Mouse (Mus musculus): ENCODE measurements around the gene Svep1. TPM values are rescaled to one million over a fixed set of nuclear protein-coding genes. Genes with fewer than 3 reads are reported as not detected.

Svep1 gene
- polyA plus RNA-seq, 1 experiment from 2014 or later: 0.46 TPM

DNA sequence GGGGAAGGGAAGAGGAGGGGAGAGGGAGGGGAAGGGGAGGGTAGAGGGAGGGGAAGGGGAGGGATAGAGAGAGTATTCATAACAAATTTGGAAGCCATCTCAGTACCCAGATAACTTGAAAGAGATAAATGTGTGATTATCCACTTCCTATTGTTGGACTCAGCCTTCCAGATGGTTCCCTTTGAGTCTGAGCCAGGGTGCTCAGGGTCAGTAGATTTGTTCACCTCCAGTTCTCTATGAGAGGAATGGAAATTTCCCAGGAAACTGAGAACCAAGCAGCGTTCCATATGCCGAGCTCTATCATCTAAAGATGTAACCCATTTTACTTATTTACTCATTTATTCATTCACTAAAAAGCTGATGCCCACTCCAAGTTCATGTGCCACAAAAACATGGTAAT is 44.8 kb downstream of the Svep1 start:
- Histone ChIP-seq H3K4me2 (ENCODE audit: low read depth, low read length) (no peak overlapping the region), H3K36me3 (ENCODE audit: control insufficient read depth, insufficient read depth) (no peaks in the 10 kb centered on the region), H3K9me3 (replicated peaks; ENCODE audit: control insufficient read depth, low read length) (no peaks in the 10 kb centered on the region), H3K9ac (ENCODE audit: low read depth, low read length) (no peak overlapping the region), H3K4me1 (ENCODE audit: control insufficient read depth, low read depth, low read length) (no peaks in the 10 kb centered on the region), H3K27ac (ENCODE audit: low read length) (no peak overlapping the region), H3K27me3 (ENCODE audit: control insufficient read depth, insufficient read depth, low read depth, low read length) (no peaks in the 10 kb centered on the region), H3K4me3 (ENCODE audit: low read depth, low read length) (no peak overlapping the region)
- no peak for ATAC-seq (ENCODE audit: low read depth)
- WGBS (ENCODE audit: insufficient replicate concordance): 68% methylated on average over 2 of the region's 2 CpGs

- no peaks in the 10 kb centered on the region for H3K9me3 ChIP-seq (replicated peaks; ENCODE audit: control insufficient read depth, low read length)
- no peak for ATAC-seq (ENCODE audit: low read depth)
- H3K4me3 ChIP-seq (ENCODE audit: low read depth, low read length): no peak overlapping the region
- no peak overlapping the region for H3K9ac ChIP-seq (ENCODE audit: low read depth, low read length)
- H3K27ac ChIP-seq (ENCODE audit: low read length): no peak overlapping the region
- 40% methylated on average over 1 of the region's 1 CpGs for WGBS (ENCODE audit: insufficient replicate concordance)
- H3K4me2 ChIP-seq (ENCODE audit: low read depth, low read length): no peak overlapping the region
- H3K4me1 ChIP-seq (ENCODE audit: control insufficient read depth, low read depth, low read length): no peaks in the 10 kb centered on the region
- no peaks in the 10 kb centered on the region for H3K27me3 ChIP-seq (ENCODE audit: control insufficient read depth, insufficient read depth, low read depth, low read length)
- no peaks in the 10 kb centered on the region for H3K36me3 ChIP-seq (ENCODE audit: control insufficient read depth, insufficient read depth)
Measured at GRCm38 (mm10) chr4:58159564-58159963, 47.1 kb downstream of the Svep1 start.

GRCm38 (mm10) chr4:58150301-58150700 is 56.4 kb downstream of the Svep1 start:
- WGBS (ENCODE audit: insufficient replicate concordance): 60% methylated on average over 3 of the region's 3 CpGs
- no peaks in the 10 kb centered on the region for H3K9me3 ChIP-seq (replicated peaks; ENCODE audit: control insufficient read depth, low read length)
- no peak overlapping the region for H3K4me2 ChIP-seq (ENCODE audit: low read depth, low read length)
- H3K27me3 ChIP-seq (ENCODE audit: control insufficient read depth, insufficient read depth, low read depth, low read length): no peaks in the 10 kb centered on the region
- no peak for ATAC-seq (ENCODE audit: low read depth)
- H3K4me1 ChIP-seq (ENCODE audit: control insufficient read depth, low read depth, low read length): no peaks in the 10 kb centered on the region
- no peak overlapping the region for H3K27ac ChIP-seq (ENCODE audit: low read length)
- no peaks in the 10 kb centered on the region for H3K36me3 ChIP-seq (ENCODE audit: control insufficient read depth, insufficient read depth)
- no peak overlapping the region for H3K9ac ChIP-seq (ENCODE audit: low read depth, low read length)
- no peak overlapping the region for H3K4me3 ChIP-seq (ENCODE audit: low read depth, low read length)

DNA sequence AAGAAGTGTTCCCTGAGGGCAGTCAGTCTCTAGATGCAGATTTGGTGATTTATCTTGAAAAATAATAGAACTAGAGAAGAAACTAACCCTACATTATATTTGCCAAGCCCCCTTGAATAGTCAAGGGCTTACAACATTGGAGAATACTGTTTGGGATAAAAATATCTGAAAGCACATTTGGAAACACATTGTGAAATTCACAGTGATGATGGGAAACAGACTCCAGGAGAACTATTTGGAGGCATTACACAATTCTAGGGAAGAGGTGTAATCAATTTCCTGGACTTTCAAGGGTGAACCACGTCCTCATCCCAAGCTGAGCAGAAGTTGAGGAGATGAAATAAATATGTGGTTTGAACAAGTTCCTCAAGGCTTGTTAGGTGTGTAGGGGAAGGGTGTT is 57.5 kb downstream of the Svep1 start:
- H3K27me3 ChIP-seq (ENCODE audit: control insufficient read depth, insufficient read depth, low read depth, low read length): no peaks in the 10 kb centered on the region
- 15% methylated on average over 1 of the region's 1 CpGs for WGBS (ENCODE audit: insufficient replicate concordance)

DNA sequence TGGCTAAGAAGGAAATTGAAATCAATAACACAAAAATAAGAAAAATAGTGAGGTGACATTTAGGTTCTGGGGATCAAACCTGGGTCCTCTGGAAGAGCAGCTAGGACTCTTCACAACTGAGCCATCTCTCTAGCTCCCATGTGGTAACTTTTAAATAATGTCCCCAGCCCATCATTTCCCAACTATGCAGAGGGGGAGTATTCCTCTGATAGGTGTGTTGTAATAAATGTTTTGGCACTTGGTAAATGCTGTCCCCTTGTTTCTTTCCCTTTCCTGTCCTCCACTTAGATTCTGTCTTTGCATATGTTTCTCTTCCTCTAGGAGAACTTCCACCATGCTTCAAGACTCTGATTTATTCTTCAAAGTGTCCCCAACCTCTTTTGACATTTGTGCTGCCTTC is 58.1 kb downstream of the Svep1 start:
- H3K4me2 ChIP-seq (ENCODE audit: low read depth, low read length): no peak overlapping the region
- ATAC-seq (ENCODE audit: low read depth): no peak
- H3K4me3 ChIP-seq (ENCODE audit: low read depth, low read length): no peak overlapping the region
- H3K36me3 ChIP-seq (ENCODE audit: control insufficient read depth, insufficient read depth): no peaks in the 10 kb centered on the region
- no peak overlapping the region for H3K27ac ChIP-seq (ENCODE audit: low read length)
- no peaks in the 10 kb centered on the region for H3K4me1 ChIP-seq (ENCODE audit: control insufficient read depth, low read depth, low read length)
- H3K27me3 ChIP-seq (ENCODE audit: control insufficient read depth, insufficient read depth, low read depth, low read length): no peaks in the 10 kb centered on the region
- H3K9ac ChIP-seq (ENCODE audit: low read depth, low read length): no peak overlapping the region
- no peaks in the 10 kb centered on the region for H3K9me3 ChIP-seq (replicated peaks; ENCODE audit: control insufficient read depth, low read length)

More for the DNA sequence above, 57.5 kb downstream of the Svep1 start:
- no peak overlapping the region for H3K9ac ChIP-seq (ENCODE audit: low read depth, low read length)
- no peak overlapping the region for H3K4me3 ChIP-seq (ENCODE audit: low read depth, low read length)
- no peaks in the 10 kb centered on the region for H3K36me3 ChIP-seq (ENCODE audit: control insufficient read depth, insufficient read depth)
- ATAC-seq (ENCODE audit: low read depth): no peak
- no peak overlapping the region for H3K27ac ChIP-seq (ENCODE audit: low read length)
- no peaks in the 10 kb centered on the region for H3K9me3 ChIP-seq (replicated peaks; ENCODE audit: control insufficient read depth, low read length)
- H3K4me1 ChIP-seq (ENCODE audit: control insufficient read depth, low read depth, low read length): no peaks in the 10 kb centered on the region
- no peak overlapping the region for H3K4me2 ChIP-seq (ENCODE audit: low read depth, low read length)

- Histone ChIP-seq H3K4me2 (ENCODE audit: low read depth, low read length) (no peak overlapping the region), H3K27me3 (ENCODE audit: control insufficient read depth, insufficient read depth, low read depth, low read length) (no peaks in the 10 kb centered on the region), H3K4me3 (ENCODE audit: low read depth, low read length) (no peak overlapping the region), H3K9ac (ENCODE audit: low read depth, low read length) (no peak overlapping the region), H3K27ac (ENCODE audit: low read length) (no peak overlapping the region), H3K4me1 (ENCODE audit: control insufficient read depth, low read depth, low read length) (no peaks in the 10 kb centered on the region), H3K9me3 (replicated peaks; ENCODE audit: control insufficient read depth, low read length) (no peaks in the 10 kb centered on the region), H3K36me3 (ENCODE audit: control insufficient read depth, insufficient read depth) (no peaks in the 10 kb centered on the region)
- no peak for ATAC-seq (ENCODE audit: low read depth)
- WGBS (ENCODE audit: insufficient replicate concordance): 72% methylated on average over 2 of the region's 2 CpGs
Measured at GRCm38 (mm10) chr4:58146676-58147075, 60.0 kb downstream of the Svep1 start.

GRCm38 (mm10) chr4:58139764-58140556 is 66.7 kb downstream of the Svep1 start:
- H3K4me3 ChIP-seq (ENCODE audit: low read depth, low read length): no peak overlapping the region
- WGBS (ENCODE audit: insufficient replicate concordance): 68% methylated on average over 8 of the region's 8 CpGs
- no peaks in the 10 kb centered on the region for H3K9me3 ChIP-seq (replicated peaks; ENCODE audit: control insufficient read depth, low read length)
- no peak overlapping the region for H3K27ac ChIP-seq (ENCODE audit: low read length)
- ATAC-seq (ENCODE audit: low read depth): no peak
- no peaks in the 10 kb centered on the region for H3K36me3 ChIP-seq (ENCODE audit: control insufficient read depth, insufficient read depth)
- H3K9ac ChIP-seq (ENCODE audit: low read depth, low read length): no peak overlapping the region
- H3K27me3 ChIP-seq (ENCODE audit: control insufficient read depth, insufficient read depth, low read depth, low read length): no peaks in the 10 kb centered on the region
- H3K4me2 ChIP-seq (ENCODE audit: low read depth, low read length): no peak overlapping the region
- H3K4me1 ChIP-seq (ENCODE audit: control insufficient read depth, low read depth, low read length): no peaks in the 10 kb centered on the region

GRCm38 (mm10) chr4:58139241-58139640 is 67.4 kb downstream of the Svep1 start:
- no peak overlapping the region for H3K9ac ChIP-seq (ENCODE audit: low read depth, low read length)
- no peak for ATAC-seq (ENCODE audit: low read depth)
- H3K36me3 ChIP-seq (ENCODE audit: control insufficient read depth, insufficient read depth): no peaks in the 10 kb centered on the region
- WGBS (ENCODE audit: insufficient replicate concordance): 62% methylated on average over 6 of the region's 6 CpGs
- H3K9me3 ChIP-seq (replicated peaks; ENCODE audit: control insufficient read depth, low read length): no peaks in the 10 kb centered on the region
- H3K4me3 ChIP-seq (ENCODE audit: low read depth, low read length): no peak overlapping the region
- no peak overlapping the region for H3K4me2 ChIP-seq (ENCODE audit: low read depth, low read length)
- H3K4me1 ChIP-seq (ENCODE audit: control insufficient read depth, low read depth, low read length): no peaks in the 10 kb centered on the region
- no peaks in the 10 kb centered on the region for H3K27me3 ChIP-seq (ENCODE audit: control insufficient read depth, insufficient read depth, low read depth, low read length)
- no peak overlapping the region for H3K27ac ChIP-seq (ENCODE audit: low read length)

GRCm38 (mm10) chr4:58133610-58134309 is 72.9 kb downstream of the Svep1 start:
- H3K27me3 ChIP-seq (ENCODE audit: control insufficient read depth, insufficient read depth, low read depth, low read length): no peaks in the 10 kb centered on the region
- WGBS (ENCODE audit: insufficient replicate concordance): 47% methylated on average over 1 of the region's 1 CpGs
- no peaks in the 10 kb centered on the region for H3K4me1 ChIP-seq (ENCODE audit: control insufficient read depth, low read depth, low read length)
- H3K27ac ChIP-seq (ENCODE audit: low read length): no peak overlapping the region
- H3K4me3 ChIP-seq (ENCODE audit: low read depth, low read length): no peak overlapping the region
- H3K9me3 ChIP-seq (replicated peaks; ENCODE audit: control insufficient read depth, low read length): no peaks in the 10 kb centered on the region
- no peak overlapping the region for H3K4me2 ChIP-seq (ENCODE audit: low read depth, low read length)
- H3K9ac ChIP-seq (ENCODE audit: low read depth, low read length): no peak overlapping the region
- no peak for ATAC-seq (ENCODE audit: low read depth)
- H3K36me3 ChIP-seq (ENCODE audit: control insufficient read depth, insufficient read depth): no peaks in the 10 kb centered on the region
